Mouse (Mus musculus): ENCODE measurements around the gene Ugt2b34.
A peak's percentile ranks its signal among the peaks of the same experiment; 100 is the strongest.
"Not testable (repeated sequence)": the region's sequence is repeated elsewhere in the genome, so short reads cannot be mapped to it uniquely, and the experiment has no call there.

The Ugt2b34 gene

DNA sequence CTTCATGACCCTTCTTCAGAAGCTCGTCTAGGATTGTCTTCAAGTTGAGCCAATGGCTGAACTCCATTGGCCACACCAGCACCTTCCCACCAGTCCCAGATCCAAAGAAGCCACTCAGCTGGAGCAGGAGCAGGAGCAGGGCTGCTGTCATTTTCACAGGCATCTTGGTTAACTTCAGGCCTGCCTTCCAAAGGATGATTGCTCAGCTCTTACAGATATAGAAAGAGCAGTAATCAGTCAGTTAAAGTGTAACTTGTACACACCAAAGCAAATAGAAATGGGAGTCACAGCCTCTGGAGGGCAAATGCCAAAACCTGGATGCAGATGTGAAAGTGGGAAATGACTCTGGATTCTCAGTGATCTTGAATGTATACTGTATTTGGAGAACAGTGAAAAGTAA lies at the start of gene Ugt2b34:
TSS of gene Ugt2b34 (minus strand) at position 180 of the 400 bp plus-strand sequence.
- DNase-seq (ENCODE audit: low read depth, low spot score), result no peak

DNA sequence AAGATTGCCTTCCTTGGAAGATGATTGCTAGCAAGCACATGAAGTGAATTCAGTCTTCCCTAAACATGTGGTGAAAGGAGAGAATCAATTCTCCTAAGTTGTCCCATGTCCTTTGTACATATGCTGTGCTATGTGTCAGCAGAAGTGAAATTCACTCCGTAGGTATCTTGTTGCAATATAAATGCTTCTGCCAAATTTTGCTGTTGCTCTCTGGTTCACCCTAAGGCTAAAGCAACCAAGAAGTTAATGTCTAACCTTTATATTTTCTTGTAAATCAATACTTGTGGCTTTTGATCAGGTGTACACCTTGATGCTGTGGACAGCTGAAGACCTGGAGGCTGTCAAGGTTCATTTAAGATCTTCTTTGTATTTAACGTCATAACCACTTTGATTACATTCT lies 35.4 kb upstream of the Ugt2b34 start:
- no peak for DNase-seq (ENCODE audit: low read depth, low spot score)

DNA sequence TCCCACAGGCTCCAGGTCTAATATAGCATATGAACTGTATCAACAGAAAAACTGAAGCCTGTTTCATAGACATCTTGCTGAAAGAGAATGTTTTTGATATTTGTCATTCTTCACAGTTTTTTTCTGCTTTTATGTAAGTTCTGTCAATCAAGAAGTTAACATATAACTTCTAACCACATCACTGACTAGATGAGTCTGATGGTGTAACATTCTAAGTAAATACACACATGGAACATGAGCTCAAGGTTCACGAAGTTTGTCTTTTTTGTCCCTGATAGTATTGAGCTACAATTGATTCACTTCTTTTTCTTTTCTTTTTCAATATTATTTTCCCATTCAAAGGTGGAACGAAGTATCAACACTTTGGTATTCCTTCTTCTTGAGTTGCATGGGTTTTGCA lies 19.7 kb upstream of the Ugt2b34 start, which contains the start of gene Ugt2b1:
TSS of gene Ugt2b1 (minus strand) at position 105 of the 400 bp plus-strand sequence.
- DNase-seq (ENCODE audit: low read depth, low spot score), result no peak

DNA sequence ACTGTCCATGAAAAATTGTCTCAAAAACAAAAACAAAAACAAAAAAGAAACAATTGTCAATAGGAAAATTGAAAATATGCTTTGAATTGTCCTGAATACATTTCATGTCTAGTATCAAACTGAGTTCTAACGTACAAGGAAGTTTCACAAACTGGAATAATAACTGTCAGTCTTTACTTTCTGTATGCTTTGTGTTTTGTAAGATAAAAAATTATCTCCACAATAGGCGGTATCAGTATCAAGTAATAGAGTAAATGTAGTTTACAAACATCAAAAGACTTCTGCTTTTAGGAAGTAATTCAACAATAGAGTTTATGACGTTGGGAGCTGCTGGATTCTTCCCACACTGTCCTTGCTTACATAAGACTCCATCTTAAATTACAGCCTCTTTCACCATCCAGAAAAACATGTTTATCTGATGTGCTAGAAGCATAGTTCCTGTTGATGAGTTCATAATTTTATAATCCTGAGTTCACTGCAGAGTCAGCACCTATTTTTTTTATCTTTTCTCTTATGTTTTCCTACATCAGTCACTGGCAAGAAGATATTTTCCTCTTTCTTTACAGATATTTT lies 14.0 kb upstream of the Ugt2b34 start:
- no peak for DNase-seq (ENCODE audit: low read depth, low spot score)

DNA sequence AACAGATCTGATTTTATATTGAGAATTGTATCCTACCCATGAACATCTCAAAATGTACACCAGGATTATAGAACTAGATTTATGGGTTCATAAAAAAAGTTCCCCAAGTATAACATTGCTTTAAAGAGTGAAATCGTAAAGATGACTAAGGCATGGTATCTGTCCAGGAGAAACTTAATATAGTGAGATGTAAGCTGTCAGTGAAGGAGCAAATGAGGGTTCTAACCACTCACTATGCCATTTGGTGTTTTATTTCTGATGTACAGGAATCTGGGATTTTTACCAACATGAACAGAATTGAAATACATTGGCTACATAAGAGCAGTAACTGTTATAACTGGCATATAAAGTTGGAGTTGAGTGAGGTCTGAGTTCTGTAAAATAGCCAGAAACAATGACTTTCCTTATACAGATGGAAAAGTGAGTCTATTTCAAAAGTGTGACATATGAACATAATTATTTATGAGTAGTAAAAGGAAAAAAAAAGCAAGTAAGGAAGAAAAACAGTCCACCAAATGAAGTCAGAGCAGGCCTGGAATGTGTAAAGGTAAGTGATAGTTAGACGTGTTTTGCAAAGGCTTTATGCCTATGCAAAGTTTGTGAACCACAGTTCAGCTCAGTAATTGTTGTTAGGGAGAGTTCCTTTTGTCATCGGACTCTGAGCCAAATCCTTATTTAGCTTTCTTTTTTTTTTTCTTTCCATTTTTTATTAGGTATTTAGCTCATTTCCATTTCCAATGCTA lies 4.8 kb upstream of the Ugt2b34 start:
- DNase-seq (ENCODE audit: low read depth, low spot score), result no peak

DNA sequence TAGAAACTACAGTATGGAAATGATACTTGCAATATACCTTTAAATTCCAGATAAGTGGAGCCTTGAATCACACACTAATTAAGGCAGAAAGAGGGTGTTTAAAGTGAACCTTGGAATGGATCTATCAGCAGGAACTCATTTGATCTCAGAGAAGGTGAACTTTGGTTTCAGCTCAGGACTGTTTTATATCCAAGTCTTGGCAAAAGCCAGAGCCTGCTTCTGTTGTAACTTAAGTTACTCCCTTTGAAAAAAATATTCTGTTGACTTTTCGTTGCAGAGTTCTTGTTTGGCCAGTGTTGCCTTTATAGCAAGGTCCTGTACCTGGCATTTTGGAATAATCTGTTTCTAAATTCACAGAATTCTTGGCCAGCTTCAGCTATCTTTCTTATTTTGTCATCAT lies 4.0 kb upstream of the Ugt2b34 start:
- DNase-seq (ENCODE audit: low read depth, low spot score), result no peak

DNA sequence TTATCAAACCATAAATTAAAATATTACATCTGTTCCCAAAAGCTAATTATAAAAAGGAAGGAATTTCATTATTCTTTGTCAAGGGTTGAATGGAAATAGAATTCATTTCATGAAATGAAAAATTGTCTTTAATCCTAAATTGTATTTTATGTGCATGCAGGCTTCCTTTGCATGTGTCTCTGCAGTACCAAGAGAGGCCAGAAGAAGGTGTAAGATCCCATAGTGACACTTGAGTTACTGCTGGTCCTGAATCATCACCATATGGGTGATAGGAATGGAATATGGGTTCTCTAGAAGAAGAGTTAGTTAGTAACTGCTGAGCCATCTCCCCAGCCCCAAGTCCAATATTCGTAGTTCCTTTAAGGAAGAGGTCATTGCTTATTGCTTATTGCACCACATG lies 16.8 kb downstream of the Ugt2b34 start:
- DNase-seq (ENCODE audit: low read depth, low spot score), result no peak

DNA sequence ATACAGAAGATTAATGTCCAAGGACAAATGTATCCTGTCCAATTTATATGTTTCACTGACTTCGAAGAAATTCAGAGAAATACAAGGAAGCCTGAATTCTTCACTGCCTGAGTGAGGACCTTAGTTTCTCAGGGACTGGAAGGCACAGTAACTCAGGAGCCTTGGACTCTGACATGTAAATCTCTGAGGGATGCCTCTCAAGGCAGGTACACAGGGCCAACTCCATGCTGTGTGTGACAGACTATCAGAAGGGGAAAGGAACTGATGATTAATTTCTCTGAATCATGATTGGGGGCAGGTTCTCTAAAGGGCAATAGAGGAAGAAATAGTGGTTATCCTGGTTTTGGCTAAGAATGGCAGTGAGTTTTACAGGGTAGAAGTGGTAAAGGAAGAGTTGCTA lies 18.3 kb downstream of the Ugt2b34 start:
- no peak for DNase-seq (ENCODE audit: low read depth, low spot score)

DNA sequence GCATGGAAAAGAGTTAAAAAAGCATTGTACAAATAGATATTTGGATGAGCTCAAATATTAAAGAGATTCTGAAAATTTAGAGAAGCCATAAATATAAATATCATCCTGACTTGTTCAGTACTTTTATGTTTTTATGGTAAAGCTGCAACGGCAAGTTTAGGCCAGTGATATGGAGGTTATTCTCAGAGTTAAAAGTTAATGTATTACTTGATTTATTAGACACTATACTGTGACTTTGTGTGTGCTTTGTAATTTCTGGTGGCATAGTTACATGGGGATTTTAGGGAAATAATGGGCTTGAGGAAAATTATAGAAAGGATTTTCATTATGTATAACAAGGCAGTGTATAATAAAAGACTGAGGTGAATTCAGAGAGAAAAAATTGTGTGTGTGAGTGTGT lies 19.7 kb downstream of the Ugt2b34 start:
- DNase-seq (ENCODE audit: low read depth, low spot score), result no peak

DNA sequence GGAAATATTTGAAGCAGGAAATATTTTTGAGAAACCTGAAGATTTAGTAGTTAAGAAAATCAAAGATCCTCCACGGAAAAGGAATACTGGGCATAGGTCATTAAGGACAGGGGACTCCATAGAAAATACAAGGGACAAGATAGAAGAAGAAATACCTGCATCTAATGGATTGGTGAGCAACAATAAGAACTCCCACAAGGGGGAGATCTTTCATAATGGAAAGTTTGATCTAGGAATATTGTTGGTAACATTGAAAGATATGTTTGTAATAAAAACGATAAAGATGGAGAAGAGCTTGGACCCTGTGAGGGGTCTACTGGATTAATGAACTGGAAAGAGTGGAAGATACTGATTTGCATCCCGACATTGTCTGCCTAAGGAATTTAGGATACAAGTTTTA lies 20.1 kb downstream of the Ugt2b34 start:
- no peak for DNase-seq (ENCODE audit: low read depth, low spot score)

DNA sequence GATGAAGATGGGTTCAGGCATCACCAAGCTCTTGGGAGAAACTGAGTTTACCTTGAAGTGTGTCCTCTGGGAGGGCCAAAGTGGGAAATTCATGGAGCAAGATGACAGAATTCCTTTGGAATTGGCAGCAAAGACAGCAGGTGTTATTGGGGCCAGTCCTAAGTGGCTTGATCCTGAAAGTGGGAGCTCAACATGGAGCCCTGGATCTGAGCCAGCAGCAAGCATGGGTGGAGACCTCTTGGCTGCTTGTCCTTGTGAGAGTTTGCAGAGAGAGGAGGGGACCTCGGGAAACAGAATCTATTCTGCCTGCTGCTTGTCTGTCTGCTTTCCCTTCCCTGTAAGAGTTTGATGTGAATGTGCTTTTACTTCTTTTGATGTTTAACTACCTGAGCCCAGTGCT lies 34.9 kb downstream of the Ugt2b34 start:
- DNase-seq (ENCODE audit: low read depth, low spot score), result no peak

DNA sequence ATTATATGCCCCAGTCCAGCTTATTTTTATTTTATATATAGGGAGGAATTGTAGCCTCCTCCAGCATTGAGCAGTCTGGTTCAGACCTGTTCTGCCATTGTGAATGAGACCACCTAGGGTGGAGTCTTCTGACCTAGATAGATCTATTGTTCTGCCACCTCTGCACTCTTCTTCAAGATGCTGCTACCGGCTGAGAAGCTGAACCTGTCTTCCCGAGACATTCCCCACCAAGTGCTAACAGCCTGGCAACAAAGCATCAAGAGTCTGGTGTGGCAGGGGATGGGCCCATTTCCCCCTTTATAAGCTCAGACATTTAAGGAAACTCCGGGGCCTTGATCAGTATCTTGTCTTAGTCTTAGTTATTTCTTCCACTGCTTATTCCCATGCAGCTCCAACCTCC lies 48.4 kb downstream of the Ugt2b34 start:
- no peak for DNase-seq (ENCODE audit: low read depth, low spot score)

DNA sequence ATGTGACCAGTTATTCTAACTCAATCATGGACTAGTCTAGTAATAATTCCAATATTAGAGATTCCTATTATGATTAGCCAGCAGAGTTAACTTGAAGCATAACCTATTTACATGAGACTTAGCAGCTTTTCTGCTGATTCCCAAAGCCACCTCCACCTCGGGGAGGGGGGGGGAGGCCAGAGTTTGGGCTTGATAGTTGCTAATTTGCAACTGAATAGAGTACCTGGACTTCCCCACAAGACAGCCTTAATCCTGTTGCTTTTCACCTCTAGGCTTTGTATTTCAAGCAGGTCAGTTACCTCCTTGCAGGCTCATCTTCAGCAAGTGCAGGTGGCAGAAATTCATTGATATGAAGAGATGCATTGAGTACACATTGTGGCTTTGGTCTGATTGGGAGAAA lies 49.1 kb downstream of the Ugt2b34 start:
- DNase-seq (ENCODE audit: low read depth, low spot score), result no peak

DNA sequence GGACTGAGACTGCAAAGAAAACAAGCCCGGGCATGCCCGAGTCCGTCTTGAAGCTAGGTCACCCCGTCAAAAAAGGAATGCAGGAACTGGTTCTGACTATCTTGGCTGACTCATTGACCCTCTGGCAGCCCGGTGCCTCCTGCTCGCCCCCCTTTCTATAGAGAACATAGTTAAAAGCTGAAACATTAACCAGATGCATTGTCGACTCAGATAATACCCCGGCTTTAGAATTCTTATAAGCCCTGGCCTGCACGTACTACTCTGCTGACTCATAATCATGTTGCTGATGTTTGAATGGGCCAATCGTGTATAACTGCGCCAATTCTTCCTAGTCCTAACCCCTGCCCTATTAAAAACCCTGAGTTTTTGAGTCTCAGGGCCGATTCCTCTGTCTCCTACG lies 50.2 kb downstream of the Ugt2b34 start:
- not testable (repeated sequence) for DNase-seq (ENCODE audit: low read depth, low spot score)

DNA sequence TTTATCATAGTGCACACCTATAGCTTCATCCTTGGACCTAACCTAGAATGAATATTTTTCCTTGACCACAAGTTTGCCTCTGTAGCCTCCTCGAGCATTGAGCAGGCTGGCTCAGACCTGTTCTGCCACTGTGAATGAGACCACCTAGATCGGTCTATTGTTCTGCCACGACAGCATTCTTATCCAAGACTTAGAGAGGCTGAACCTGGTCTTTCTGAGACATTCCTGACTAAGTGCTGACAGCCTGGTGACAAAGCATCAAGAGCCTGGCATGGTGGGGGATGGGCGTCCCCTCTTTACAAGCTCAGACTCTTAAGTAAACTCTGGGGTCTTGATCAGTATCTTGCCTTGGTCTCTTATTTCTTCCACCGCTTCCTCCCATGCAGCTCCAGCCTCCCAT lies 55.1 kb downstream of the Ugt2b34 start:
- DNase-seq (ENCODE audit: low read depth, low spot score), result no peak

DNA sequence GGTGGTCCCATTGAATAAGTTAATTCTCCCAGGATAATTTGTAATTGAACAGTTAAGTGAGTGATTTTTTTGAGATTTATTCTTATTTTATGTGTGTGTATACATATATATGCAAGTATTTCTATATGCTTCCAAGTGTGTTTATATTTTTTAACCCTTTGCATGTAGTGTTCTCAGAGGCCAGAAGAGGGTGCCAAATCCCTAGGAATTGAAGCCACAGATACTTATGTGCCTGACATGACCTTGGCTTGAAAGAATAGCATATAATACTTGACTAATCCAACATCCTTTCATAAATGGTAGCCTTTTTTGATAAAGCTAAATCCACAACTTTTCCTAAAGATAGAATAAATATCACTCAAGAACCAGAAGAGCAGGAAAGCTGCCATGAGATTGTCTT lies 56.6 kb downstream of the Ugt2b34 start:
- peak; percentile 11 for DNase-seq (ENCODE audit: low read depth, low spot score)

DNA sequence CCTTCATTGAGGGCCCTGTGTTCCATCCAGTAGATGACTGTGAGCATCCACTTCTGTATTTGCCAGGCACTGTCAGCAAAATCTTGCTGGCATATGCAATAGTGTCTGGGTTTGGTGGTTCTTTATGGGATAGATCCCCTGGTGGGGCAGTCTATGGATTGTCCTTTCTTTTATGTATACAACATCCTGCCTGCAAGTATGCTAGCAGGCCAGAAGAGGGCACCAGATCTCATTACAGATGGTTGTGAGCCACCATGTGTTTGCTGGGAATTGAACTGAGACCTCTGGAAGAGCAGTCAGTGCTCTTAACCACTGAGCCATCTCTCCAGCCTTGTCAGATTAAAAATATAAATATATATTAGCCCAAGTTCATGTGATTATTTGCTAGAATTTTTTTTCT lies 65.5 kb downstream of the Ugt2b34 start:
- not testable (repeated sequence) for DNase-seq (ENCODE audit: low read depth, low spot score)

DNA sequence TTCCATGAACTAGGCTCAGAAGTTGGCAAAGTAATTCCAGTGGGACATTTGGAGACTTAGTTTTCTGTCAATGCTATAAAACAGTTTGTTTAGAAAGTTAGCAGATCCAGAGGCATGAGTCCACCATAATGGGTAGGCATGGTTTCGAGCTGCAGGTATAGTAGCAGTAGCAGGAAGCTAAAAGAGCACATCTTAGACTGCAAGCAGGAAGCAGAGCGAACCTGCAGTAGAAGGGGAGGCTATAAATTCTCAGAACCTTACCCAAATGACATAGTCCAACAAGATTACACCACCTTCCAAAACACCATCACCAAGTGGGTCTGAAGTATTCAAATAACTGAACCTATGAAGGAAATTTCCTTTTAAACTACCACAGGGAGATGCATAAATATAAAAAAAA lies 66.5 kb downstream of the Ugt2b34 start:
- no peak for DNase-seq (ENCODE audit: low read depth, low spot score)

All from retina, postnatal 7 days (tissue).